Mouse (Mus musculus) MEL (cell line): ENCODE data around the gene Cd300lf.

Experiments used
- CHD2 ChIP-seq: IDR thresholded peaks from 2 replicates; pipeline ENCODE4 v1.6.1; 2011; ENCODE audit warnings: low read length, improper control_type of control experiment
- CTCF ChIP-seq, 3 experiments: IDR thresholded peaks in 2 of 3; conservative IDR thresholded peaks in 1 of 3; 2 replicates each; pipeline ENCODE4 v1.5.1; 2011 to 2012; ENCODE audit warnings: low read length in 3 of 3, low read depth in 2 of 3, mild to moderate bottlenecking in 2 of 3, improper control_type of control experiment in 1 of 3, inconsistent platforms in 1 of 3, mixed read lengths in 1 of 3, moderate library complexity in 1 of 3; ENCODE audit not compliant: control insufficient read depth in 1 of 3, insufficient read depth in 1 of 3, poor library complexity in 1 of 3, severe bottlenecking in 1 of 3
- EP300 ChIP-seq, 2 experiments: IDR thresholded peaks; 2 replicates each; pipeline ENCODE4 v1.6.1; 2011; ENCODE audit warnings: improper control_type of control experiment in 2 of 2, low read length in 2 of 2, low read depth in 1 of 2, mild to moderate bottlenecking in 1 of 2
- ETS1 ChIP-seq: IDR thresholded peaks from 2 replicates; pipeline ENCODE4 v1.6.1; 2012; ENCODE audit warnings: low read depth, mild to moderate bottlenecking, inconsistent platforms, low read length, improper control_type of control experiment, moderate library complexity
- MAX ChIP-seq: IDR thresholded peaks from 2 replicates; pipeline ENCODE4 v1.6.1; 2011; ENCODE audit warnings: low read length, improper control_type of control experiment
- MYC ChIP-seq: IDR thresholded peaks from 2 replicates; pipeline ENCODE4 v1.6.1; 2011; ENCODE audit warnings: low read depth, mild to moderate bottlenecking, low read length, improper control_type of control experiment, moderate library complexity
- POLR2A ChIP-seq, 2 experiments: IDR thresholded peaks; 2 replicates each; pipeline ENCODE4 v1.6.1; 2011 to 2012; ENCODE audit warnings: low read length in 2 of 2, mild to moderate bottlenecking in 2 of 2, control low read depth in 1 of 2, improper control_type of control experiment in 1 of 2, low read depth in 1 of 2, moderate library complexity in 1 of 2; ENCODE audit not compliant: control insufficient read depth in 1 of 2, insufficient read depth in 1 of 2, poor library complexity in 1 of 2
- POLR2AphosphoS2 ChIP-seq: IDR thresholded peaks from 2 replicates; pipeline ENCODE4 v1.6.1; 2011; ENCODE audit warnings: low read length, improper control_type of control experiment
- RAD21 ChIP-seq: IDR thresholded peaks from 2 replicates; pipeline ENCODE4 v1.6.1; 2011; ENCODE audit warnings: mild to moderate bottlenecking, low read depth, low read length, improper control_type of control experiment
- RCOR1 ChIP-seq: IDR thresholded peaks from 2 replicates; pipeline ENCODE4 v1.6.1; 2012; ENCODE audit warnings: low read depth, mild to moderate bottlenecking, inconsistent platforms, low read length, improper control_type of control experiment

- no peak for TF ChIP-seq CTCF (IDR thresholded peaks at IDR 0.05 in 2 of 3, conservative IDR thresholded peaks at IDR 0.05 in 1 of 3; ENCODE audit: control insufficient read depth in 1 of 3, insufficient read depth in 1 of 3, low read depth in 2 of 3, low read length in 3 of 3, poor library complexity in 1 of 3, severe bottlenecking in 1 of 3)
- TF ChIP-seq POLR2A (IDR thresholded peaks at IDR 0.05; ENCODE audit: control insufficient read depth in 1 of 2, insufficient read depth in 1 of 2, low read depth in 1 of 2, low read length in 2 of 2, poor library complexity in 1 of 2): no peak
- TF ChIP-seq ETS1: no peak
- TF ChIP-seq EP300 (IDR thresholded peaks at IDR 0.05; ENCODE audit: low read depth in 1 of 2, low read length in 2 of 2): no peak
- TF ChIP-seq MAX: no peak
- no peak for TF ChIP-seq POLR2AphosphoS2
- TF ChIP-seq RAD21: no peak
- no peak for TF ChIP-seq MYC
- TF ChIP-seq CHD2: no peak
- no peak for TF ChIP-seq RCOR1
Observed at GRCm38 (mm10) chr11:115077436-115077835, 56.4 kb downstream of the Cd300lf start.
